Mouse (Mus musculus) ES-E14 (cell line): ENCODE data around the gene Ankrd13d.

Source experiments
- MAFK ChIP-seq: IDR thresholded peaks from 2 replicates; pipeline ENCODE4 v1.6.1; 2014; ENCODE audit warnings: mild to moderate bottlenecking, low read depth, low read length, inconsistent platforms; ENCODE audit not compliant: insufficient read depth
- ZNF384 ChIP-seq: IDR thresholded peaks from 2 replicates; pipeline ENCODE4 v1.6.1; 2012; ENCODE audit warnings: low read depth, low read length, inconsistent platforms

DNA sequence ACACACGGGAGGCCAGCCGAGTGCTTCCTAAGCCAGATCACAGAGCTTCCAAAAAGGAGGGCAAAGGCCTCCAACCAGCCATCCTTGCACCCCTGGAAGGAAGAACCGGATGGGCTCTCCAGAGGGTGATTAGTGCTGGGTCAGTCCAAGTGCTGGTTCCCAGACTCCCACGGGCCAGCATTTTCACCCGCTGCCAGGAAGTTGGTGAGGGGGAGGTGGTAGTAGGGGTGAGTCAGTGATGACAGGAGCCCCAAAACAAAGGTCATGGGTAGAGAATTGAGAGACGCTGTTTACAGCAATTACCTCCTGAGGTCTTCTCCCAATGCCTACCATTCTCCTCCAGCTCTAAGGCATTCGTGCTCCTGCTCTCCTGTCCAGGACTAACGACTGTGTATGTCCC, 52.5 kb downstream of the Ankrd13d start:
- no peak for TF ChIP-seq ZNF384
- no peak for TF ChIP-seq MAFK
